Mouse (Mus musculus) kidney, adult 2 months (tissue): ENCODE data around the gene Lamc2.

ENCODE experiments used
- CTCF ChIP-seq: fragments of 200-500 bp; conservative IDR thresholded peaks from 2 replicates; pipeline ENCODE4 v1.5.1; 2011; ENCODE audit warnings: low read depth, mild to moderate bottlenecking, control low read depth, low read length, moderate library complexity, mixed read lengths; ENCODE audit not compliant: insufficient read depth, insufficient read length
- POLR2A ChIP-seq: fragments of 200-500 bp; IDR thresholded peaks from one replicate; pipeline ENCODE4 v1.6.1; 2011; ENCODE audit warnings: low read depth, low read length, control low read depth

GRCm38 (mm10) chr1:153153619-153154137 is 32.6 kb downstream of the Lamc2 start:
- TF ChIP-seq CTCF (no peak), POLR2A (no peak)
